9 mouse cellular contexts compared by ENCODE assay signal in the genomic region with DNA sequence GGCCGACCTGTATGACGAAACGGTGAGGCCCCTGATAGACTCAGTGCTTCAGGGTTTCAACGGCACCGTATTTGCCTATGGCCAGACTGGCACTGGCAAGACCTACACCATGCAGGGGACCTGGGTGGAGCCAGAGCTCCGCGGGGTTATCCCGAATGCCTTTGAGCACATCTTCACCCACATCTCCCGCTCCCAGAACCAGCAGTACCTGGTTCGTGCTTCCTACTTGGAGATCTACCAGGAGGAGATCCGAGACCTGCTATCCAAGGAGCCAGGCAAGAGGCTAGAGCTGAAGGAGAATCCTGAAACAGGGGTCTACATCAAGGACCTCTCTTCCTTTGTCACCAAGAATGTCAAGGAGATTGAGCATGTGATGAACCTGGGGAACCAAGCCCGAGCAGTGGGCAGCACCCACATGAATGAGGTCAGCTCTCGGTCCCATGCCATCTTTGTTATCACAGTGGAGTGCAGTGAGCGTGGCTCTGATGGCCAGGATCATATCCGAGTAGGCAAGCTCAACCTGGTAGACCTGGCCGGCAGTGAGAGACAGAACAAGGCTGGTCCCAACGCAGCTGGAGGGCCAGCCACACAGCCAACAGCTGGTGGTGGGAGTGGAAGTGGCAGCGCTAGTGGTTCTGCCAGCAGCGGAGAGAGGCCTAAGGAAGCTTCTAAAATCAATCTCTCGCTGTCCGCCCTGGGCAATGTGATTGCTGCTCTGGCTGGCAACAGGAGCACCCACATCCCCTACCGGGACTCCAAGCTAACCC. TPM values are rescaled to one million over a fixed set of nuclear protein-coding genes. Genes with fewer than 3 reads are reported as not detected.
DNase-seq lines count a peak whose midpoint lies in the region; ATAC-seq and TF ChIP-seq lines count a peak whose summit lies in the region.
"Had no signal": no experiment of that assay in that cellular context is flagged by ENCODE, and none has a peak within 500 bp of the region (broad histone marks: within the 10 kb centered on the region; RNA-seq: fewer than 3 reads in every experiment).

No protein-coding gene starts in this region.

- peak; percentile 39; the same call in 1 of the 2 replicates for ATAC-seq in heart, embryonic 12.5 days (ENCODE audit: insufficient number of reproducible peaks, low FRiP score)
- ATAC-seq in forebrain, embryonic 16.5 days: 0 out of 2 replicates have a peak, but pooled peaks have one; percentile 1
- ATAC-seq in liver, embryonic 16.5 days (ENCODE audit: low read depth): no peak

- peak overlapping the region; percentile 88 for H3K4me3 ChIP-seq in heart, embryonic 12.5 days
- H3K4me3 ChIP-seq in ES-E14 (ENCODE audit: insufficient read depth in 1 of 2, low read depth in 1 of 2, low read length in 2 of 2, poor library complexity in 1 of 2, severe bottlenecking in 1 of 2): peak overlapping the region; percentile 79 to 100; a peak in 3 of 4 replicates
- H3K4me3 ChIP-seq in forebrain, embryonic 16.5 days (replicated peaks; ENCODE audit: low read length): peak overlapping the region; percentile 83
- peak overlapping the region; percentile 67; the same call in 1 of the 2 replicates for H3K4me3 ChIP-seq in liver, embryonic 16.5 days (ENCODE audit: low read depth, low read length)

- intact Hi-C loops in heart, postnatal 36 days (cut with DNase I): no loop called here

- in situ Hi-C loops in ES-E14 (cut with MboI; ENCODE audit: low sequenced_read_pairs in 2 of 2, unreplicated experiment in 2 of 2): no loop called here

- no peaks in the 10 kb centered on the region for H3K9me3 ChIP-seq in heart, embryonic 12.5 days (replicated peaks)
- no peaks in the 10 kb centered on the region for H3K9me3 ChIP-seq in ES-E14 (ENCODE audit: control insufficient read depth, insufficient read depth, low read depth, low read length)
- H3K9me3 ChIP-seq in forebrain, embryonic 16.5 days (ENCODE audit: control insufficient read depth, low read length): 0 out of 2 replicates have a peak, but pooled peaks cover 5% of the 10 kb centered on the region
- no peaks in the 10 kb centered on the region for H3K9me3 ChIP-seq in liver, embryonic 16.5 days (replicated peaks; ENCODE audit: control insufficient read depth, low read length)

- H3K4me1 ChIP-seq in heart, embryonic 12.5 days (replicated peaks): peaks cover 26% of the 10 kb centered on the region
- peaks cover 0 to 5% of the 10 kb centered on the region in 2 experiments; a peak in 1 of 4 replicates for H3K4me1 ChIP-seq in ES-E14 (ENCODE audit: control insufficient read depth in 2 of 2, insufficient read depth in 2 of 2, low read length in 2 of 2, poor library complexity in 1 of 2)
- peaks cover 52% of the 10 kb centered on the region for H3K4me1 ChIP-seq in forebrain, embryonic 16.5 days (replicated peaks; ENCODE audit: control insufficient read depth, insufficient read depth, low read length)
- peaks cover 8% of the 10 kb centered on the region; the same call in 1 of the 2 replicates for H3K4me1 ChIP-seq in liver, embryonic 16.5 days (ENCODE audit: control insufficient read depth, low read depth, low read length)

- H3K27ac ChIP-seq in heart, embryonic 12.5 days (ENCODE audit: poor library complexity, severe bottlenecking): no peak overlapping the region
- no peak overlapping the region for H3K27ac ChIP-seq in ES-E14 (ENCODE audit: insufficient read depth, low read depth, low read length, poor library complexity, severe bottlenecking)
- H3K27ac ChIP-seq in forebrain, embryonic 16.5 days (ENCODE audit: low read length): peak overlapping the region; percentile 98
- no peak overlapping the region for H3K27ac ChIP-seq in liver, embryonic 16.5 days (ENCODE audit: low read length)

- H3K27me3 ChIP-seq in heart, embryonic 12.5 days (replicated peaks): no peaks in the 10 kb centered on the region
- H3K27me3 ChIP-seq in forebrain, embryonic 16.5 days (replicated peaks; ENCODE audit: control insufficient read depth, insufficient read depth, low read length): no peaks in the 10 kb centered on the region
- H3K27me3 ChIP-seq in liver, embryonic 16.5 days (ENCODE audit: control insufficient read depth, insufficient read depth, low read depth, low read length): peaks cover 13% of the 10 kb centered on the region

- peak overlapping the region; percentile 81 for H3K9ac ChIP-seq in heart, embryonic 12.5 days
- H3K9ac ChIP-seq in ES-E14 (ENCODE audit: insufficient read depth, low read depth, low read length, poor library complexity, severe bottlenecking): no peak overlapping the region
- H3K9ac ChIP-seq in forebrain, embryonic 16.5 days (replicated peaks; ENCODE audit: low read depth, low read length): peak overlapping the region; percentile 95
- H3K9ac ChIP-seq in liver, embryonic 16.5 days (ENCODE audit: low read depth, low read length): no peak overlapping the region

- DNase-seq in heart, postnatal 36 days: no peak
- DNase-seq in ES-E14 (ENCODE audit: low read depth, low spot score): no peak
- no peak for DNase-seq in right cerebral cortex, postnatal 4 days
- no peak for DNase-seq in left cerebral cortex, adult 9 months (ENCODE audit: low spot score in 2 of 2)
- DNase-seq in layer of hippocampus, adult 8-10 months (ENCODE audit: low spot score in 2 of 2): no peak
- DNase-seq: layer of hippocampus, postnatal 36 days had no signal

- peak overlapping the region; percentile 95 for H3K4me2 ChIP-seq in heart, embryonic 12.5 days
- H3K4me2 ChIP-seq in forebrain, embryonic 16.5 days (ENCODE audit: low read length): peak overlapping the region; percentile 73
- H3K4me2 ChIP-seq in liver, embryonic 16.5 days (ENCODE audit: low read depth, low read length): no peak overlapping the region

- WGBS in heart, embryonic 12.5 days: 59% methylated on average over 22 of the region's 22 CpGs
- WGBS in forebrain, embryonic 16.5 days: 65% methylated on average over 22 of the region's 22 CpGs
- WGBS in liver, embryonic 16.5 days (ENCODE audit: insufficient replicate concordance): 61% methylated on average over 22 of the region's 22 CpGs

- peaks cover 10% of the 10 kb centered on the region for H3K36me3 ChIP-seq in heart, embryonic 12.5 days
- H3K36me3 ChIP-seq in ES-E14 (ENCODE audit: control insufficient read depth, insufficient read depth, low read length, poor library complexity, severe bottlenecking): no peaks in the 10 kb centered on the region
- peaks cover 13% of the 10 kb centered on the region; the same call in 1 of the 2 replicates for H3K36me3 ChIP-seq in forebrain, embryonic 16.5 days (ENCODE audit: control insufficient read depth, insufficient read depth)
- no peaks in the 10 kb centered on the region for H3K36me3 ChIP-seq in liver, embryonic 16.5 days (ENCODE audit: control insufficient read depth, insufficient read depth)

TF ChIP-seq in ES-E14, 5 proteins besides CTCF, POLR2A, EP300 and RAD21:
- no peak for TF ChIP-seq CHD2 (IDR thresholded peaks at IDR 0.05; ENCODE audit: low read depth, low read length)
- TF ChIP-seq MAFK (IDR thresholded peaks at IDR 0.05; ENCODE audit: insufficient read depth, low read depth, low read length): no peak
- no peak for TF ChIP-seq HCFC1 (IDR thresholded peaks at IDR 0.05; ENCODE audit: borderline replicate concordance, insufficient read depth, low read length)
- TF ChIP-seq ZNF384 (IDR thresholded peaks at IDR 0.05; ENCODE audit: low read depth, low read length): no peak
- TF ChIP-seq ZC3H11A (IDR thresholded peaks at IDR 0.05; ENCODE audit: borderline replicate concordance, low read depth, low read length): no peak

RNA-seq across cellular contexts. Expression of gene Kif3c, which starts 1.4 kb away (rescaled TPM):
- polyA plus RNA-seq in heart, embryonic 12.5 days (2016; fragmentation: Nextera tagmentation; extraction: Ambion mirVana): 8.6 and 10.7 TPM in 2 replicates
- total RNA-seq in heart, postnatal 36 days (2021): 1 to 10 TPM; 4.4 to 5.3 TPM
- 6.8 and 8.8 TPM in 2 replicates for total RNA-seq in ES-E14 (2012; rRNA removed)
- polyA plus RNA-seq in forebrain, embryonic 16.5 days (2015; fragmentation: Nextera tagmentation; extraction: Ambion mirVana): 118 and 122 TPM in 2 replicates
- 0.72 and 0.74 TPM in 2 replicates for polyA plus RNA-seq in liver, embryonic 16.5 days (2015; fragmentation: Nextera tagmentation; extraction: Ambion mirVana)
- total RNA-seq in layer of hippocampus, adult 8-10 months (2022): 100 to 1,000 TPM; 150 to 162 (median 156) TPM

RNA-seq across cellular contexts. Expression of gene Rab10, which starts 56.6 kb away (rescaled TPM):
- 94.8 and 96.3 TPM in 2 replicates for polyA plus RNA-seq in heart, embryonic 12.5 days (2016; fragmentation: Nextera tagmentation; extraction: Ambion mirVana)
- 100 to 1,000 TPM; 123 to 128 TPM for total RNA-seq in heart, postnatal 36 days (2021)
- total RNA-seq in ES-E14 (2012; rRNA removed): 65.4 and 73.5 TPM in 2 replicates
- 135 and 155 TPM in 2 replicates for polyA plus RNA-seq in forebrain, embryonic 16.5 days (2015; fragmentation: Nextera tagmentation; extraction: Ambion mirVana)
- 37.5 and 40.5 TPM in 2 replicates for polyA plus RNA-seq in liver, embryonic 16.5 days (2015; fragmentation: Nextera tagmentation; extraction: Ambion mirVana)
- 100 to 1,000 TPM; 138 to 152 (median 145) TPM for total RNA-seq in layer of hippocampus, adult 8-10 months (2022)

Comparison
In these comparisons a context has a peak if more than half of its experiments do, and no peak if none do; other contexts are left out.
1. H3K9ac ChIP-seq: peak in heart, embryonic 12.5 days (single experiment) and forebrain, embryonic 16.5 days (single experiment); none in ES-E14 (single experiment) and liver, embryonic 16.5 days (single experiment).
2. RNA of gene Kif3c, which starts 1.4 kb away (total RNA-seq): 150 to 162 TPM in layer of hippocampus, adult 8-10 months; 6.8 to 8.8 TPM in ES-E14 and 4.4 to 5.3 TPM in heart, postnatal 36 days; every median in the first group is over 10 times any median in the second.
3. Peak in every context shown above with its lines, with median percentiles within 50 percentile points of each other: H3K4me3 ChIP-seq.